Mouse (Mus musculus): ENCODE data around the gene Cpt1c. TPM values are rescaled to one million over a fixed set of nuclear protein-coding genes. Genes with fewer than 3 reads are reported as not detected.
A peak's percentile ranks its signal among the peaks of the same experiment; 100 is the strongest.

Gene Cpt1c
- polyA plus RNA-seq, 1 experiment from 2014 or later, result 17.5 TPM

GRCm38 (mm10) chr7:44957183-44957835 lies 17.3 kb downstream of the Cpt1c start:
- DNase-seq (ENCODE audit: low spot score), result no peak
- H3K4me2 ChIP-seq (ENCODE audit: low read depth, severe bottlenecking), result no peak overlapping the region
- no peak overlapping the region for H3K27ac ChIP-seq (replicated peaks; ENCODE audit: low read depth, low read length)
- no peaks in the 10 kb centered on the region for H3K27me3 ChIP-seq (ENCODE audit: control insufficient read depth, insufficient read depth, low read length)
- ATAC-seq (ENCODE audit: insufficient number of reproducible peaks, low FRiP score, low TSS enrichment, low read depth), result no peak
- H3K9me3 ChIP-seq (ENCODE audit: control insufficient read depth, low read length), result no peaks in the 10 kb centered on the region
- H3K36me3 ChIP-seq (ENCODE audit: control insufficient read depth, insufficient read depth, low read length), result no peaks in the 10 kb centered on the region; the same call in 1 of the 2 replicates
- no peak overlapping the region for H3K4me3 ChIP-seq (ENCODE audit: low read depth, low read length)
- no peak overlapping the region for H3K9ac ChIP-seq (ENCODE audit: low read length)
- H3K4me1 ChIP-seq (ENCODE audit: control insufficient read depth, insufficient read depth, low read length), result peaks cover 2% of the 10 kb centered on the region; the same call in 1 of the 2 replicates
- WGBS, result 73% methylated on average over 20 of the region's 20 CpGs

- Histone ChIP-seq H3K27ac (replicated peaks; ENCODE audit: low read depth, low read length) (no peak overlapping the region), H3K9me3 (ENCODE audit: control insufficient read depth, low read length) (no peaks in the 10 kb centered on the region), H3K36me3 (ENCODE audit: control insufficient read depth, insufficient read depth, low read length) (no peaks in the 10 kb centered on the region; the same call in 1 of the 2 replicates), H3K4me2 (ENCODE audit: low read depth, severe bottlenecking) (no peak overlapping the region), H3K9ac (ENCODE audit: low read length) (no peak overlapping the region), H3K27me3 (ENCODE audit: control insufficient read depth, insufficient read depth, low read length) (peaks cover 7% of the 10 kb centered on the region; the same call in 1 of the 2 replicates), H3K4me3 (ENCODE audit: low read depth, low read length) (no peak overlapping the region), H3K4me1 (ENCODE audit: control insufficient read depth, insufficient read depth, low read length) (peaks cover 7% of the 10 kb centered on the region; the same call in 1 of the 2 replicates)
- WGBS, result 52% methylated on average over 6 of the region's 6 CpGs
- no peak for ATAC-seq (ENCODE audit: insufficient number of reproducible peaks, low FRiP score, low TSS enrichment, low read depth)
- no peak for DNase-seq (ENCODE audit: low spot score)
Measured at GRCm38 (mm10) chr7:44956266-44956665, 18.4 kb downstream of the Cpt1c start.

- no peak overlapping the region for H3K27ac ChIP-seq (replicated peaks; ENCODE audit: low read depth, low read length)
- H3K27me3 ChIP-seq (ENCODE audit: control insufficient read depth, insufficient read depth, low read length), result peaks cover 12% of the 10 kb centered on the region; the same call in 1 of the 2 replicates
- H3K9ac ChIP-seq (ENCODE audit: low read length), result no peak overlapping the region
- no peaks in the 10 kb centered on the region for H3K36me3 ChIP-seq (ENCODE audit: control insufficient read depth, insufficient read depth, low read length)
- no peak overlapping the region for H3K4me3 ChIP-seq (ENCODE audit: low read depth, low read length)
- H3K4me1 ChIP-seq (ENCODE audit: control insufficient read depth, insufficient read depth, low read length), result peaks cover 7% of the 10 kb centered on the region; the same call in 1 of the 2 replicates
- WGBS, result 63% methylated on average over 5 of the region's 5 CpGs
- H3K9me3 ChIP-seq (ENCODE audit: control insufficient read depth, low read length), result no peaks in the 10 kb centered on the region
- ATAC-seq (ENCODE audit: insufficient number of reproducible peaks, low FRiP score, low TSS enrichment, low read depth) (no peak), DNase-seq (ENCODE audit: low spot score) (no peak)
- H3K4me2 ChIP-seq (ENCODE audit: low read depth, severe bottlenecking), result no peak overlapping the region
Measured at GRCm38 (mm10) chr7:44955628-44956027, 19.0 kb downstream of the Cpt1c start.

- peaks cover 7% of the 10 kb centered on the region; the same call in 1 of the 2 replicates for H3K4me1 ChIP-seq (ENCODE audit: control insufficient read depth, insufficient read depth, low read length)
- no peak overlapping the region for H3K4me3 ChIP-seq (ENCODE audit: low read depth, low read length)
- peaks cover 20% of the 10 kb centered on the region for H3K27me3 ChIP-seq (ENCODE audit: control insufficient read depth, insufficient read depth, low read length)
- WGBS, result 81% methylated on average over 12 of the region's 12 CpGs
- no peak for DNase-seq (ENCODE audit: low spot score)
- H3K36me3 ChIP-seq (ENCODE audit: control insufficient read depth, insufficient read depth, low read length), result no peaks in the 10 kb centered on the region
- ATAC-seq (ENCODE audit: insufficient number of reproducible peaks, low FRiP score, low TSS enrichment, low read depth), result no peak
- no peak overlapping the region for H3K27ac ChIP-seq (replicated peaks; ENCODE audit: low read depth, low read length)
- no peaks in the 10 kb centered on the region for H3K9me3 ChIP-seq (ENCODE audit: control insufficient read depth, low read length)
- H3K4me2 ChIP-seq (ENCODE audit: low read depth, severe bottlenecking), result no peak overlapping the region
- H3K9ac ChIP-seq (ENCODE audit: low read length), result no peak overlapping the region
Measured at GRCm38 (mm10) chr7:44954091-44954885, 20.4 kb downstream of the Cpt1c start.

GRCm38 (mm10) chr7:44953561-44953960 lies 21.1 kb downstream of the Cpt1c start:
- H3K4me1 ChIP-seq (ENCODE audit: control insufficient read depth, insufficient read depth, low read length), result peaks cover 7% of the 10 kb centered on the region; the same call in 1 of the 2 replicates
- no peak overlapping the region for H3K4me2 ChIP-seq (ENCODE audit: low read depth, severe bottlenecking)
- H3K9ac ChIP-seq (ENCODE audit: low read length), result no peak overlapping the region
- H3K4me3 ChIP-seq (ENCODE audit: low read depth, low read length), result no peak overlapping the region
- no peaks in the 10 kb centered on the region for H3K36me3 ChIP-seq (ENCODE audit: control insufficient read depth, insufficient read depth, low read length)
- H3K27ac ChIP-seq (replicated peaks; ENCODE audit: low read depth, low read length), result no peak overlapping the region
- no peak for DNase-seq (ENCODE audit: low spot score)
- peaks cover 20% of the 10 kb centered on the region for H3K27me3 ChIP-seq (ENCODE audit: control insufficient read depth, insufficient read depth, low read length)
- no peak for ATAC-seq (ENCODE audit: insufficient number of reproducible peaks, low FRiP score, low TSS enrichment, low read depth)
- 51% methylated on average over 14 of the region's 14 CpGs for WGBS
- H3K9me3 ChIP-seq (ENCODE audit: control insufficient read depth, low read length), result no peaks in the 10 kb centered on the region

GRCm38 (mm10) chr7:44952611-44953306 lies 21.9 kb downstream of the Cpt1c start:
- peak overlapping the region; percentile 84 for H3K4me2 ChIP-seq (ENCODE audit: low read depth, severe bottlenecking)
- no peak overlapping the region for H3K27ac ChIP-seq (replicated peaks; ENCODE audit: low read depth, low read length)
- ATAC-seq (ENCODE audit: insufficient number of reproducible peaks, low FRiP score, low TSS enrichment, low read depth), result peak; percentile 86
- peak; percentile 93 for DNase-seq (ENCODE audit: low spot score)
- H3K36me3 ChIP-seq (ENCODE audit: control insufficient read depth, insufficient read depth, low read length), result no peaks in the 10 kb centered on the region
- WGBS, result 7% methylated on average over 24 of the region's 24 CpGs
- peaks cover 20% of the 10 kb centered on the region for H3K27me3 ChIP-seq (ENCODE audit: control insufficient read depth, insufficient read depth, low read length)
- peak overlapping the region; percentile 58 for H3K9ac ChIP-seq (ENCODE audit: low read length)
- H3K4me1 ChIP-seq (ENCODE audit: control insufficient read depth, insufficient read depth, low read length), result peaks cover 7% of the 10 kb centered on the region; the same call in 1 of the 2 replicates
- H3K9me3 ChIP-seq (ENCODE audit: control insufficient read depth, low read length), result no peaks in the 10 kb centered on the region
- peak overlapping the region; percentile 41 for H3K4me3 ChIP-seq (ENCODE audit: low read depth, low read length)

GRCm38 (mm10) chr7:44951960-44952359 lies 22.7 kb downstream of the Cpt1c start:
- under 1% methylated on average over 10 of the region's 10 CpGs for WGBS
- no peak overlapping the region for H3K27ac ChIP-seq (replicated peaks; ENCODE audit: low read depth, low read length)
- H3K9ac ChIP-seq (ENCODE audit: low read length), result peak overlapping the region; percentile 58

GRCm38 (mm10) chr7:44949922-44950321 lies 24.7 kb downstream of the Cpt1c start:
- H3K36me3 ChIP-seq (ENCODE audit: control insufficient read depth, insufficient read depth, low read length), result no peaks in the 10 kb centered on the region
- peaks cover 20% of the 10 kb centered on the region for H3K27me3 ChIP-seq (ENCODE audit: control insufficient read depth, insufficient read depth, low read length)
- no peak overlapping the region for H3K27ac ChIP-seq (replicated peaks; ENCODE audit: low read depth, low read length)
- no peak for ATAC-seq (ENCODE audit: insufficient number of reproducible peaks, low FRiP score, low TSS enrichment, low read depth)
- no peaks in the 10 kb centered on the region for H3K9me3 ChIP-seq (ENCODE audit: control insufficient read depth, low read length)
- H3K4me1 ChIP-seq (ENCODE audit: control insufficient read depth, insufficient read depth, low read length), result peaks cover 7% of the 10 kb centered on the region; the same call in 1 of the 2 replicates
- DNase-seq (ENCODE audit: low spot score), result no peak
- no peak overlapping the region for H3K4me2 ChIP-seq (ENCODE audit: low read depth, severe bottlenecking)
- H3K9ac ChIP-seq (ENCODE audit: low read length), result no peak overlapping the region
- H3K4me3 ChIP-seq (ENCODE audit: low read depth, low read length), result no peak overlapping the region
- WGBS, result 79% methylated on average over 6 of the region's 6 CpGs

More at GRCm38 (mm10) chr7:44951960-44952359, 22.7 kb downstream of the Cpt1c start:
- peak overlapping the region; percentile 84 for H3K4me2 ChIP-seq (ENCODE audit: low read depth, severe bottlenecking)
- no peaks in the 10 kb centered on the region for H3K9me3 ChIP-seq (ENCODE audit: control insufficient read depth, low read length)
- H3K36me3 ChIP-seq (ENCODE audit: control insufficient read depth, insufficient read depth, low read length), result no peaks in the 10 kb centered on the region
- peak overlapping the region; percentile 41 for H3K4me3 ChIP-seq (ENCODE audit: low read depth, low read length)
- 0 out of 2 replicates have a peak, but pooled peaks have one; percentile 45 for ATAC-seq (ENCODE audit: insufficient number of reproducible peaks, low FRiP score, low TSS enrichment, low read depth)
- DNase-seq (ENCODE audit: low spot score), result peak; percentile 73
- peaks cover 7% of the 10 kb centered on the region; the same call in 1 of the 2 replicates for H3K4me1 ChIP-seq (ENCODE audit: control insufficient read depth, insufficient read depth, low read length)
- H3K27me3 ChIP-seq (ENCODE audit: control insufficient read depth, insufficient read depth, low read length), result peaks cover 20% of the 10 kb centered on the region
